Mouse (Mus musculus) megakaryocyte, embryonic 14.5 days (primary cell): ENCODE data around the gene Il17f. TPM values are rescaled to one million over a fixed set of nuclear protein-coding genes. Genes with fewer than 3 reads are reported as not detected.

Experiments
- H3K27me3 ChIP-seq: replicated peaks from 2 replicates; pipeline ENCODE3; 2012; ENCODE audit warnings: inconsistent platforms
- H3K36me3 ChIP-seq: replicated peaks from 2 replicates; pipeline ENCODE3; 2012; ENCODE audit warnings: low read length, inconsistent platforms, mixed read lengths
- H3K4me1 ChIP-seq: 2 replicates; pipeline ENCODE4 v1.6.1; 2012; ENCODE audit warnings: inconsistent platforms
- H3K4me3 ChIP-seq: replicated peaks from 2 replicates; pipeline ENCODE3; 2012; ENCODE audit warnings: moderate library complexity, mild to moderate bottlenecking, inconsistent platforms
- H3K9me3 ChIP-seq: 2 replicates; pipeline ENCODE4 v1.6.1; 2012; ENCODE audit warnings: inconsistent platforms
- FLI1 ChIP-seq: IDR thresholded peaks from 2 replicates; pipeline ENCODE4 v1.6.1; 2012; ENCODE audit warnings: low read length, inconsistent platforms, mixed read lengths
- GATA1 ChIP-seq: IDR thresholded peaks from 3 replicates; pipeline ENCODE4 v1.6.1; 2012; ENCODE audit warnings: mixed read lengths, low read length, inconsistent platforms, borderline replicate concordance
- polyA plus RNA-seq: library from polyadenylated mRNA; stranded (reverse); fragments of >175 nt; gene quantifications from 2 replicates; pipeline ENCODE4 v1.2.3, GENCODE M21; 2012; ENCODE audit warnings: low replicate concordance; ENCODE audit not compliant: insufficient read depth

The Il17f gene
- polyA plus RNA-seq, 1 experiment = not detected

- Histone ChIP-seq H3K4me3 (peak within 1 kb of the TSS; percentile 95), H3K36me3 (peaks cover 34% of the 10 kb centered on the region), H3K4me1 (peaks cover 20% of the 10 kb centered on the region), H3K27me3 (no peaks in the 10 kb centered on the region), H3K9me3 (no peaks in the 10 kb centered on the region)
- TF ChIP-seq GATA1 = no peak
- peak; percentile 100 for TF ChIP-seq FLI1
Observed at GRCm38 (mm10) chr1:20819771-20820605, 29.6 kb upstream of the Il17f start, which contains the start of gene Mcm3. Mcm3 (minus strand) TSS chr1:20820312.

DNA sequence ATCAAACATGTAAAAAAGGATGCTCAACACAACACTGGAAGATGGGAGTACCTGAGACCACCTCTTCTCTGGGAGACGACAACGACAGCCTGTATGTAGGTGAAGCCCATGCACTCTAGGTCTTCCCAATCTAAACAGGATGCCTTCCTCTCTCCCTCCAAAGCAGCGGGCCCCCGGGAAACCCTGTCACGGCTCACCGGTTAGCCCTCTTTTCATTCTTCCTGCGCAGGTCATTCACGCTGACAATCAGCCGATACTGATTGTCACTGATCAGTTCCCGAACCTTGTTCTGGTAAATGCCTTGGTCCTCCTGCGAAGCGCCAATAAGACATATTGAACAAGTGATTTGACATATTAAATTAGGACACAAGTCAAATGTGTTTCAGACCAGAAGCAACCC, 27.2 kb upstream of the Il17f start:
- Histone ChIP-seq H3K4me1 (peaks cover 20% of the 10 kb centered on the region), H3K27me3 (no peaks in the 10 kb centered on the region), H3K9me3 (no peaks in the 10 kb centered on the region), H3K4me3 (no peak overlapping the region), H3K36me3 (peaks cover 58% of the 10 kb centered on the region)
- TF ChIP-seq FLI1 (no peak), GATA1 (no peak)

- Histone ChIP-seq H3K4me1 (peaks cover 22% of the 10 kb centered on the region), H3K4me3 (no peak overlapping the region), H3K27me3 (no peaks in the 10 kb centered on the region), H3K36me3 (peaks cover 62% of the 10 kb centered on the region), H3K9me3 (no peaks in the 10 kb centered on the region)
- no peak for TF ChIP-seq GATA1
- no peak for TF ChIP-seq FLI1
Observed at GRCm38 (mm10) chr1:20817172-20817571, 26.8 kb upstream of the Il17f start.

DNA sequence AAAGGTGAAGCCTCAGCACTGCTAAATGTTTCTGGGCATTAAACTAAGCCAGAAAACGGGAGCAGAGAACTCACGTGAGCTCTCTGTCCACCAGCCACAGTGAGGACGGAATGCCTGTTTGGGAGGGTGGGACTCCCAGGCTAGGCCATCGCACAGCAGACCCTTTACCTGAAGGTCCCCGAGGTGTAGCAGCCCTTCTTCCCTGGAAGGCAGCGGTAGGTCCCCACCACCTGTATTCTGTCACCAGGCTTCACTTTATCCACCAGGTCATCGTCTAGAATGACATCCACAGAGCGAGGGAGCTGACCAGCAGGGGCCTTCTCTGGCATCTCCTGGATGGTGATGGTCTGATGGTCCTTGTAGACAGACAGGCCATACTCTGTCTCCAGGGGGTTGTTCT, 24.1 kb upstream of the Il17f start:
- TF ChIP-seq GATA1 (no peak), FLI1 (no peak)
- Histone ChIP-seq H3K27me3 (no peaks in the 10 kb centered on the region), H3K4me3 (no peak overlapping the region), H3K9me3 (no peaks in the 10 kb centered on the region), H3K36me3 (peaks cover 89% of the 10 kb centered on the region), H3K4me1 (peaks cover 29% of the 10 kb centered on the region)

DNA sequence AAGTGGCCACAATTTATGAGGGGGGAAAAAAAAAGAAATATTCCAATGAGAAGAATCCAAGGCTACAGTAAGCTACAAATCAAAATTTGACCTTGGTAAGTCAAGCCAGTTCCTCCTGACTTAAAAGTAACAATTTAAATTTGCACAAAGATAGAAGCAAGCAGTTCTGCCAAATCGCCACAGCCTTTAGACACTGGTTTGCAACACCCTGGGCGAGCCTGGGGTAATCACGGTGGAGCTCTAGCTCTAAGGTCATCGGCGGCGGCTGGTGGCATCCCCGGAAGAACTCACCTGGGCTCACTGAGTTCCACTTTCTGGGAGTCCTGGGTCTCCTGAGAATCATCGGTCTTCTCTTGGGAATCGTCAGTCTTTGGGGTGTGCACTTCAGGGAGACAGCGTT, 14.1 kb upstream of the Il17f start:
- TF ChIP-seq FLI1 = no peak
- TF ChIP-seq GATA1 = no peak
- Histone ChIP-seq H3K9me3 (no peaks in the 10 kb centered on the region), H3K4me3 (no peak overlapping the region), H3K4me1 (peaks cover 38% of the 10 kb centered on the region), H3K36me3 (peaks cover 98% of the 10 kb centered on the region), H3K27me3 (no peaks in the 10 kb centered on the region)

DNA sequence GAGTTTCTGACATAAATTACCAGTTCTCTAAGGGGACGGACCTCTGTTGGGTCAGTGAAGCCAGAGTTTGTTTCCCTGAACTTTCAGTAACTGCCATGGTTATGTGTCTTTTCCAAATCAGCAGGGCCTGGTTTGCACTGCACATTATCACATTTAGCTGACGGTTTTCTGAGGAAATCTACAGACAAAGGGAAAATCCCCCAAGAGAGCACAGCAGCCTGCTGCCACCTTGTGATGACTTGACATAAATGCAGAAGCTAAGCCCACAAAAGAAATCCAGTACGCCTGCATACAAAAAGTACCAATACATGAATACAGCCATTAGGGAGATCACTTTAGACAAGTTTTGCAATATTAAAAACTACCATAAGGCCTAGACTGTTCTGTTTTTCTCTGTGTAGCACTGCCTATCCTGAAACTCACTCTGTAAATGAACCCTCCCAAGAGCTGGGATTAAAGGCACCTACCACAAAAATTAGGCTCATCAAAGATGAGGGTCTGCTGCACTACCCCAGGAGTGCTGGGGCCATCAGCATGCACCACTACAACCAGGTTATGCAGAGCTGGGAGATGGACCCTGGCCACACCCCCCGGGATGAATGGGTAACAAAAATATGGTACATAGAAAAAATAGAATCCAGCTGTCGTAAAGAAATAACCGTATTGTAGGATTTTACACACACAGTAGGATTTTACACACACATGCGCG, 11.4 kb upstream of the Il17f start:
- H3K27me3 ChIP-seq = no peaks in the 10 kb centered on the region
- no peaks in the 10 kb centered on the region for H3K9me3 ChIP-seq
- no peak overlapping the region for H3K4me3 ChIP-seq
- peaks cover 44% of the 10 kb centered on the region for H3K4me1 ChIP-seq
- no peak for TF ChIP-seq GATA1
- peaks cover 88% of the 10 kb centered on the region for H3K36me3 ChIP-seq

GRCm38 (mm10) chr1:20801275-20801674, 10.9 kb upstream of the Il17f start:
- no peaks in the 10 kb centered on the region for H3K27me3 ChIP-seq
- H3K36me3 ChIP-seq = peaks cover 82% of the 10 kb centered on the region
- no peak overlapping the region for H3K4me3 ChIP-seq
- peaks cover 44% of the 10 kb centered on the region for H3K4me1 ChIP-seq
- no peak for TF ChIP-seq FLI1
- no peak for TF ChIP-seq GATA1
- H3K9me3 ChIP-seq = no peaks in the 10 kb centered on the region

- H3K36me3 ChIP-seq = peaks cover 24% of the 10 kb centered on the region
- H3K4me3 ChIP-seq = no peak overlapping the region
- TF ChIP-seq FLI1 = no peak
- no peak for TF ChIP-seq GATA1
- peaks cover 11% of the 10 kb centered on the region for H3K4me1 ChIP-seq
- no peaks in the 10 kb centered on the region for H3K9me3 ChIP-seq
- H3K27me3 ChIP-seq = peaks cover 5% of the 10 kb centered on the region
Observed at GRCm38 (mm10) chr1:20795178-20795577, 4.8 kb upstream of the Il17f start.

- TF ChIP-seq FLI1 (no peak), GATA1 (no peak)
- Histone ChIP-seq H3K4me1 (peaks cover 11% of the 10 kb centered on the region), H3K36me3 (peaks cover 20% of the 10 kb centered on the region)
Observed at GRCm38 (mm10) chr1:20794760-20795159, 4.3 kb upstream of the Il17f start.

GRCm38 (mm10) chr1:20791414-20791813, 997 bp upstream of the Il17f start:
- peaks cover 8% of the 10 kb centered on the region for H3K27me3 ChIP-seq
- peaks cover 4% of the 10 kb centered on the region for H3K4me1 ChIP-seq
- H3K36me3 ChIP-seq = no peaks in the 10 kb centered on the region
- H3K4me3 ChIP-seq = peak overlapping the region; percentile 66
- TF ChIP-seq FLI1 (no peak), GATA1 (no peak)
- H3K9me3 ChIP-seq = no peaks in the 10 kb centered on the region

More at GRCm38 (mm10) chr1:20794760-20795159, 4.3 kb upstream of the Il17f start:
- Histone ChIP-seq H3K9me3 (no peaks in the 10 kb centered on the region), H3K27me3 (peaks cover 5% of the 10 kb centered on the region), H3K4me3 (no peak overlapping the region)
